Mouse (Mus musculus) forebrain, embryonic 15.5 days (tissue): ENCODE measurements at regions not wholly inside any gene's neighbourhood (a gene's known extent, or its start where the extent isn't known, plus 50 kb on each side); places are given as distances from the start of the nearest gene placed in this dataset.

Source experiments
- ATAC-seq: fragments of 200-750 bp; cut with Nextera tagmentation; replicated peaks from 2 replicates; pipeline ENCODE4 v1.8.0; 2017; ENCODE audit warnings: mild to moderate bottlenecking, moderate TSS enrichment, moderate library complexity
- H3K27ac ChIP-seq: fragments of 300-500 bp; sonication (generic); replicated peaks from 2 replicates; pipeline ENCODE4 v1.5.1; 2015; ENCODE audit warnings: mild to moderate bottlenecking, inconsistent platforms
- H3K27me3 ChIP-seq: fragments of 300-500 bp; sonication (generic); 2 replicates; pipeline ENCODE4 v1.6.1; 2015; ENCODE audit warnings: inconsistent platforms
- H3K36me3 ChIP-seq: fragments of 300-500 bp; sonication (generic); 2 replicates; pipeline ENCODE4 v1.6.1; 2015; ENCODE audit warnings: mild to moderate bottlenecking, inconsistent platforms
- H3K4me1 ChIP-seq: fragments of 300-500 bp; sonication (generic); 2 replicates; pipeline ENCODE4 v1.6.1; 2015; ENCODE audit warnings: inconsistent platforms
- H3K4me2 ChIP-seq: fragments of 300-500 bp; sonication (generic); replicated peaks from 2 replicates; pipeline ENCODE4 v1.6.1; 2015; ENCODE audit warnings: mild to moderate bottlenecking, inconsistent platforms
- H3K4me3 ChIP-seq: fragments of 300-500 bp; sonication (generic); 2 replicates; pipeline ENCODE4 v1.5.1; 2015; ENCODE audit warnings: mild to moderate bottlenecking, inconsistent platforms
- H3K9ac ChIP-seq: fragments of 300-500 bp; sonication (generic); replicated peaks from 2 replicates; pipeline ENCODE4 v1.6.1; 2015; ENCODE audit warnings: mild to moderate bottlenecking, inconsistent platforms
- H3K9me3 ChIP-seq: fragments of 300-500 bp; sonication (generic); 2 replicates; pipeline ENCODE4 v1.6.1; 2016; ENCODE audit warnings: inconsistent platforms
- WGBS: fragments of 180-500 bp; shearing (Covaris S2); methylation state at CpG from one replicate; pipeline ENCODE4 v1.1.7; 2015; ENCODE audit warnings: mixed read lengths; 5-methylcytosine and 5-hydroxymethylcytosine counted together

GRCm38 (mm10) chr12:70523379-70523778, 70.5 kb downstream of the Tmx1 start:
- Histone ChIP-seq H3K4me1 (no peaks in the 10 kb centered on the region), H3K9ac (no peak overlapping the region), H3K36me3 (no peaks in the 10 kb centered on the region), H3K27me3 (no peaks in the 10 kb centered on the region), H3K4me3 (no peak overlapping the region), H3K4me2 (no peak overlapping the region), H3K9me3 (no peaks in the 10 kb centered on the region), H3K27ac (no peak overlapping the region)
- no peak for ATAC-seq
- 82% methylated on average over 7 of the region's 7 CpGs for WGBS

GRCm38 (mm10) chr12:70524703-70525102, 71.8 kb downstream of the Tmx1 start:
- Histone ChIP-seq H3K4me1 (no peaks in the 10 kb centered on the region), H3K4me3 (no peak overlapping the region), H3K9ac (no peak overlapping the region), H3K27me3 (no peaks in the 10 kb centered on the region), H3K27ac (peak overlapping the region; percentile 25; the same call in 1 of the 2 replicates), H3K36me3 (no peaks in the 10 kb centered on the region), H3K9me3 (no peaks in the 10 kb centered on the region), H3K4me2 (no peak overlapping the region)
- ATAC-seq: no peak
- WGBS: 56% methylated on average over 4 of the region's 4 CpGs

GRCm38 (mm10) chr12:70531661-70532060, 78.8 kb downstream of the Tmx1 start:
- peaks cover 7% of the 10 kb centered on the region; the same call in 1 of the 2 replicates for H3K4me1 ChIP-seq
- H3K4me2 ChIP-seq: no peak overlapping the region
- no peaks in the 10 kb centered on the region for H3K27me3 ChIP-seq
- H3K36me3 ChIP-seq: no peaks in the 10 kb centered on the region
- no peak overlapping the region for H3K27ac ChIP-seq
- ATAC-seq: no peak
- no peaks in the 10 kb centered on the region for H3K9me3 ChIP-seq
- no peak overlapping the region for H3K4me3 ChIP-seq
- no peak overlapping the region for H3K9ac ChIP-seq

GRCm38 (mm10) chr12:70532225-70532624, 79.3 kb downstream of the Tmx1 start:
- Histone ChIP-seq H3K27ac (no peak overlapping the region), H3K4me2 (no peak overlapping the region), H3K4me3 (no peak overlapping the region), H3K9me3 (no peaks in the 10 kb centered on the region), H3K27me3 (no peaks in the 10 kb centered on the region), H3K9ac (no peak overlapping the region), H3K36me3 (no peaks in the 10 kb centered on the region), H3K4me1 (peaks cover 7% of the 10 kb centered on the region; the same call in 1 of the 2 replicates)
- 70% methylated on average over 10 of the region's 10 CpGs for WGBS
- no peak for ATAC-seq

- H3K27ac ChIP-seq: no peak overlapping the region
- ATAC-seq: no peak
Measured at GRCm38 (mm10) chr12:70532843-70533242, 79.9 kb downstream of the Tmx1 start.

GRCm38 (mm10) chr12:70533375-70533935, 80.6 kb downstream of the Tmx1 start:
- no peak overlapping the region for H3K4me2 ChIP-seq
- H3K4me1 ChIP-seq: peaks cover 7% of the 10 kb centered on the region; the same call in 1 of the 2 replicates
- 64% methylated on average over 12 of the region's 12 CpGs for WGBS
- H3K27ac ChIP-seq: no peak overlapping the region
- H3K27me3 ChIP-seq: no peaks in the 10 kb centered on the region
- H3K9ac ChIP-seq: no peak overlapping the region
- H3K4me3 ChIP-seq: no peak overlapping the region
- no peaks in the 10 kb centered on the region for H3K9me3 ChIP-seq
- H3K36me3 ChIP-seq: no peaks in the 10 kb centered on the region
- no peak for ATAC-seq

More at GRCm38 (mm10) chr12:70532843-70533242, 79.9 kb downstream of the Tmx1 start:
- Histone ChIP-seq H3K36me3 (no peaks in the 10 kb centered on the region), H3K9me3 (no peaks in the 10 kb centered on the region), H3K4me1 (peaks cover 7% of the 10 kb centered on the region; the same call in 1 of the 2 replicates), H3K27me3 (no peaks in the 10 kb centered on the region), H3K9ac (no peak overlapping the region), H3K4me2 (no peak overlapping the region), H3K4me3 (no peak overlapping the region)
- 50% methylated on average over 10 of the region's 10 CpGs for WGBS

- Histone ChIP-seq H3K36me3 (no peaks in the 10 kb centered on the region), H3K4me1 (peaks cover 17% of the 10 kb centered on the region), H3K27me3 (no peaks in the 10 kb centered on the region), H3K4me2 (no peak overlapping the region), H3K9me3 (no peaks in the 10 kb centered on the region), H3K4me3 (no peak overlapping the region), H3K9ac (no peak overlapping the region), H3K27ac (no peak overlapping the region)
- no peak for ATAC-seq
- 72% methylated on average over 4 of the region's 4 CpGs for WGBS
Measured at GRCm38 (mm10) chr12:70539124-70539523, 86.2 kb downstream of the Tmx1 start.

GRCm38 (mm10) chr12:70539856-70540255, 87.0 kb downstream of the Tmx1 start:
- H3K4me1 ChIP-seq: peaks cover 20% of the 10 kb centered on the region
- no peak overlapping the region for H3K4me3 ChIP-seq
- H3K27me3 ChIP-seq: no peaks in the 10 kb centered on the region
- no peak for ATAC-seq
- H3K36me3 ChIP-seq: no peaks in the 10 kb centered on the region
- H3K9me3 ChIP-seq: no peaks in the 10 kb centered on the region
- 89% methylated on average over 14 of the region's 14 CpGs for WGBS
- H3K4me2 ChIP-seq: no peak overlapping the region
- no peak overlapping the region for H3K9ac ChIP-seq
- H3K27ac ChIP-seq: no peak overlapping the region

- Histone ChIP-seq H3K27me3 (no peaks in the 10 kb centered on the region), H3K4me3 (no peak overlapping the region), H3K4me2 (no peak overlapping the region), H3K36me3 (no peaks in the 10 kb centered on the region), H3K9me3 (no peaks in the 10 kb centered on the region), H3K27ac (no peak overlapping the region), H3K4me1 (peaks cover 20% of the 10 kb centered on the region), H3K9ac (no peak overlapping the region)
- 89% methylated on average over 4 of the region's 4 CpGs for WGBS
- no peak for ATAC-seq
Measured at GRCm38 (mm10) chr12:70541432-70541831, 88.5 kb downstream of the Tmx1 start.

GRCm38 (mm10) chr12:70543299-70543698, 90.4 kb downstream of the Tmx1 start:
- Histone ChIP-seq H3K9me3 (no peaks in the 10 kb centered on the region), H3K36me3 (no peaks in the 10 kb centered on the region), H3K4me1 (peaks cover 20% of the 10 kb centered on the region), H3K27ac (no peak overlapping the region), H3K9ac (no peak overlapping the region), H3K4me2 (no peak overlapping the region), H3K4me3 (no peak overlapping the region), H3K27me3 (no peaks in the 10 kb centered on the region)
- WGBS: 25% methylated on average over 5 of the region's 5 CpGs
- no peak for ATAC-seq

GRCm38 (mm10) chr12:70544326-70544725, 91.4 kb downstream of the Tmx1 start:
- H3K4me3 ChIP-seq: no peak overlapping the region
- H3K36me3 ChIP-seq: no peaks in the 10 kb centered on the region
- no peak overlapping the region for H3K4me2 ChIP-seq
- H3K27ac ChIP-seq: no peak overlapping the region
- ATAC-seq: no peak
- WGBS: 29% methylated on average over 12 of the region's 12 CpGs
- H3K9ac ChIP-seq: no peak overlapping the region
- no peaks in the 10 kb centered on the region for H3K9me3 ChIP-seq
- H3K27me3 ChIP-seq: no peaks in the 10 kb centered on the region
- H3K4me1 ChIP-seq: peaks cover 20% of the 10 kb centered on the region

- no peak for ATAC-seq
- H3K9me3 ChIP-seq: no peaks in the 10 kb centered on the region
- 67% methylated on average over 7 of the region's 7 CpGs for WGBS
- H3K27me3 ChIP-seq: no peaks in the 10 kb centered on the region
- H3K27ac ChIP-seq: no peak overlapping the region
- no peak overlapping the region for H3K9ac ChIP-seq
- H3K4me3 ChIP-seq: no peak overlapping the region
- H3K36me3 ChIP-seq: no peaks in the 10 kb centered on the region
- H3K4me1 ChIP-seq: peaks cover 20% of the 10 kb centered on the region
- no peak overlapping the region for H3K4me2 ChIP-seq
Measured at GRCm38 (mm10) chr12:70544850-70545510, 92.1 kb downstream of the Tmx1 start.

- no peak overlapping the region for H3K27ac ChIP-seq
Measured at GRCm38 (mm10) chr12:70547199-70547598, 94.3 kb downstream of the Tmx1 start.

More at GRCm38 (mm10) chr12:70547199-70547598, 94.3 kb downstream of the Tmx1 start:
- Histone ChIP-seq H3K4me1 (peaks cover 20% of the 10 kb centered on the region), H3K27me3 (no peaks in the 10 kb centered on the region), H3K36me3 (no peaks in the 10 kb centered on the region), H3K4me2 (no peak overlapping the region), H3K9me3 (no peaks in the 10 kb centered on the region), H3K9ac (no peak overlapping the region), H3K4me3 (no peak overlapping the region)
- ATAC-seq: no peak
- WGBS: 82% methylated on average over 6 of the region's 6 CpGs
